Mouse (Mus musculus): ENCODE results near the gene Kcnmb1. TPM values are rescaled to one million over a fixed set of nuclear protein-coding genes. Genes with fewer than 3 reads are reported as not detected.

The Kcnmb1 gene
- total RNA-seq, 2 experiments from 2014 or later, result 0.86 to 1.0 TPM

GRCm38 (mm10) chr11:33944786-33945328 is 18.0 kb upstream of the Kcnmb1 start:
- no peak for DNase-seq

DNA sequence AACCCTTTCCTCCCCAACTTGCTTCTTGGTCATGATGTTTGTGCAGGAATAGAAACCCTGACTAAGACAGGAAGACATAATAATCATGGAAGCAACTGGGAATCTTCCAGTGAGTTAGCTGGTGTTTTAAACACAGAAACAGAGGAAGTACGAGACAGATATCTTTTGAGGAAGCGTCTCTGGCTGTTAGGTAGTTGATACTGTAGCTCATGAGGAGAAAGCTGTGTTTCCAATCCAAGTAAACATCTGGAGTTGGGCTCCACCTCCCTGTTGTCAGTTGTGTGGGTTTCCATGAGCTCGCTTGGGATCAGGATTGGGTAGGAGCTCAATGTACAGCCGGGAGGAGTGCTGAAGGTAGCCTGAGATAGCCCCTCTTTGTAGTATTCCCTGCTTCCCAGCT is 16.3 kb upstream of the Kcnmb1 start:
- DNase-seq, result no peak

DNA sequence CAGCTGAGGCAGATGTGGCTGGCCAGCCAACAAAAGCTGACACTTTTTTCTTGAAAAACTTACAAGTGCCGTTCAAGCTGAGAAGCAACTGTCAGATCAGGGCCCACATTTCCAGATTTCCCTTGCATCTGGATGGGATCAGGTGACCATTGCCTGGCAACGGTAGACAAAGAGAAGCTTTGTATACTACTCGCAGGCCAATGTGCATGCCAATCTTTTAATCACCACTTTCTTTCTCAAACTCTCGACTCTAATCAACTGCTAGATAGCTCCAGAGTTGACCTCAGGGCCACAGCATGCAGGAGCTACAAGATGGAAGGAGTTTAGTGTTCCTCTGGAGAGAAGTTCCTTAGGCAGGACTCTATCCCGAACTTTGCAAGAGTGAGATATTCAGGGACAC is 11.7 kb upstream of the Kcnmb1 start:
- DNase-seq, result no peak

DNA sequence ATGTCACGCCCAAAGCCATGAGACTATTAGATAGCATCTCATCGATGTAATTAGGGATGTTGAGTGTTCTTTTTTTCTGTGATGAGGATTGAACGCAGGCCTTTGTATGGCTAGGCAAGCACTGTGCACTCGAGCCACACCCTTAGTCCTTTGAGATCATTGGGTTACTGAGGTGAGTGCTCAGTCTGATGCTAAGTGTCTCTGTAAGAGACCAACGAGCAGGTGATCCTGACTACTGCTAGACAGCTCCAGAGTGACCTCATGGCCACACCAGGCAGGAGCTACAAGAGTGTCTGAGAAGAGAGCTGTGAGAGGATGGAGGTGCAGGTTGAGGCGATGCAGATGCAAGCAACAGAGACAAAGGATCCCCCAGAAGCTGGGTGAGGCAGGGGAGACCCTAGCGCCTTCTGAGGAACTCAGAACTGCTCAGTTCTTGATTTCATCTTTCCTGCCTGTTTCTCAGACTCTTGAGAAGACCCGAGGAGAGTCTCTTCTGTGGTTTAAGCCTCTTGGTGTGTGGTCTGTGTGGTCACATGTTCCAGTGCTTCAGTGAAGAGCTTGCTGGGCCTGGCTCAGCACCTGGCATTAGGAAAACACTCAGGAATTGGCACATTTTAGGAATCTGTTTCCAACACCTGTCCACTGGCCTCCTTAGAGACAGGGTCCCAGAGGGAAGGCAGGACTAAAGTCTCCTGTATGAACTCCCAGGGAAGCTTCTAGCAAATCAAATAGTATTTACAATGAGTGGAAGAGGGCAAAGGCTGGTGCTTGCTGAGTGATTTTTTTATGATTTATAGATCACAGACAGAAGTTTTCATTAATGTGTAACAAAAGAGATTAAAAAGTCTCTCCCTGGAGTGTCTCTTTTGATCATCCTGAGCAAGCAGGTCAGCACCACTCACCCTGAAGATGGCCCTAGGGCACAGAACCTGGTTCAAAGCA is 10.9 kb upstream of the Kcnmb1 start:
- no peak for DNase-seq

DNA sequence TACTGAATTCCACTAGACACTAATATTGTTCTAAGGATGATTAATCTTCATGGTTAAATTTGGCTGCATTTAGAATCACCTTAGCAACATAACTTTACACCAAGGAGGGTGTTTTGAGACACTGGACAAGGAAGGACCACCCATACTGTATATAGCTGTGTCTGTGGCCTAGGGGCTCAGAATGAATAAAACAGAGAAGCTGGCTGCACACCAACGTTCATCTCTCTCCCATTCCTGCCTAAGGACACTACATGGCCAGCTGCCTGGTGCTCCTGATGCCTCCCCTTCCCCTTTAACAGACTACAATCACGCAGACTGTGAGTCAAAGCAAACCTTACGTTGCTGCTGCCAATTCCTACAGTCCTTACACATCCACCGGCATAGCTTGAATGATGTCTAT is 6.8 kb upstream of the Kcnmb1 start:
- no peak for DNase-seq

DNA sequence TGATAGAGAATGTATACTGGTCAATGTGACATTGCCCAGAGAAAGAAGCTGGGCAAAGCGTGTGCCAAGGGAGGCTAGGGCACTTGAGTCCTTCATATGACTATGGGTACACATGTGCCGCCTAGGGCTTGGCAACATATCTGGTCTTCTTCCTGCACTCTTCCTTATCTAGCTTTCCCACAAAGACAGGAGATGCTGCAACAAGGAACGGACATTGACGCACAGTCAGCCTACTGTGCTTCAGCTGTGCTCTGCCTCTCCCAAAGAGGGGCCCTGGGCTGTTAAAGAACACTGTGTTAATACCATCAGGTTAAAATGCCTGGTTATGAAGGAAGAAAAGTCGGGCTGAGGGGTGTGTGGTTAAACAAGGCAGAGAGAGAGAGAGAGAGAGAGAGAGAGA is 6.2 kb upstream of the Kcnmb1 start:
- DNase-seq, result no peak

- no peak for DNase-seq
Observed at GRCm38 (mm10) chr11:33957595-33957994, 5.2 kb upstream of the Kcnmb1 start.

DNA sequence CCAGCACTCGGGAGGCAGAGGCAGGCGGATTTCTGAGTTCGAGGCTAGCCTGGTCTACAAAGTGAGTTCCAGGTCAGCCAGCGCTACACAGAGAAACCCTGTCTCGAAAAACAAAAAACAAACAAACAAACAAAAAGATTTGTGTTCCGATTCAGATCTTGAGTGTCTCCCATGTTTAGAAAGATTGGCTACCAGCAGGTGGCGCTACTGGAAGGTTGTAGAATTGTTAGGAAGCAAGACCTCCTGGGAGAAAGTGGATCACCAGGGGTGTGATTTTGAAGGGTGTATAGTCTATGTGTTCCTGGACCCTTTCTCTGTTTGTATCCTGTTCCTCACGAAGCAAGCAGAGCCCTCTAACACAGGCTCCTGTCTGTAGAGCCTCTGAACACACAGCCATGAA is 4.1 kb upstream of the Kcnmb1 start:
- DNase-seq, result peak; percentile 55

DNA sequence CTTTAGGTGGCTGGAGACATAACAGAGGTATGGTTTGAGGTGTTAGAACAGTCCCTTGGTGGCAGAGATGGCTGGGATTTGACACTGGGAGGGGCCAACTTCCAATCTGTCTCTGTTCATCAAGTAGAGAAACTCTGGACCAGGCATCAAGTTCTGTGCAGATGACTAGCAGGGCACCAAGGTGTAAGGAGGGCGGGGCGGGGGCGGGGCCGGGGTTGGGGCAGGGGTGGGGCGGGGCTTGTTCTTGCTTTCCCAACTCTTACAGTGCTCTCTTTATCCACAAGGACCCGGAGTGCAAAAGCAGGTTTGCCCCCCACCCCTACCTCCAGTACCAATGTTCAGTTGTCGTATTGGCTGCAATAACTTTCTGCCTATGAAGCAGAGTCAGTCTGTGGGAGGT is 635 bp upstream of the Kcnmb1 start:
- no peak for DNase-seq

DNA sequence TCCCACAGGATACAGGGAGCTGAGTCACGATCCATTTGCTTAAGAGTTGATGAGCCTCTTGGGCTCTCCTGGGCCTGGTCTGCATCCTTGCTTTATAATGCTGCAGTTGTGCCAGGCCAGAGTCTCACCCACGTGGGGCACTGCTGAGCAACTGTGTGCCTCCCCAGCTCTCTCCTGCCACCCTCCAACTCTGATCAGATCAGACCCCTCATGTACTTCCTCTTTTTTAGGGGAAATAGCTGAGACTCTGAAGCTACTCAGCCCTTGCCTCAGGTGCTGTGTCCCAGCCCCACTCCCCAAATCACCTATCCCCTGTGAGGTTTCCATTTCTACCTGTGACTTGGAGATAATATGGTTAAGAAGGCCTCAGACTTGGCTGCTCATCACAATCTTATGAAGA is 2.6 kb downstream of the Kcnmb1 start:
- DNase-seq, result no peak

DNA sequence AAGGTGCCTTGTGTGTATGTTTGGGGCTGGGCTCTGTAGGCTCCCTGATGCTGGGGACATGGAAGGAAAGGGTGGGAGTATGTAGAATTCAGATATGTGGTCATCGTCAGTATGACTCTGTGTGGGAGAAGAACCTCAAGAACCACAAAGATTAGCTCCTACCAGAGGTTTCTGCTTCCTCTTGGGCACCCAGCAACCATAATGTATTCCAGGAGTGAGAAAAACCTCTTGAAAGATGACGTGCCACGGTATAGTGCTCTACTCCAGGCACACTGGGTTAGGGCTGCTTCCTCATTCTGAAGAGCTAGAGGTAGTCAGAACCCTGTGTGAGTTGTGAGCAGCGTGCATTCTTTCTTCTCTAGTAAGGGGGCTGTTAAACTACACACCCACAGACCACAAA is 4.9 kb downstream of the Kcnmb1 start:
- no peak for DNase-seq

DNA sequence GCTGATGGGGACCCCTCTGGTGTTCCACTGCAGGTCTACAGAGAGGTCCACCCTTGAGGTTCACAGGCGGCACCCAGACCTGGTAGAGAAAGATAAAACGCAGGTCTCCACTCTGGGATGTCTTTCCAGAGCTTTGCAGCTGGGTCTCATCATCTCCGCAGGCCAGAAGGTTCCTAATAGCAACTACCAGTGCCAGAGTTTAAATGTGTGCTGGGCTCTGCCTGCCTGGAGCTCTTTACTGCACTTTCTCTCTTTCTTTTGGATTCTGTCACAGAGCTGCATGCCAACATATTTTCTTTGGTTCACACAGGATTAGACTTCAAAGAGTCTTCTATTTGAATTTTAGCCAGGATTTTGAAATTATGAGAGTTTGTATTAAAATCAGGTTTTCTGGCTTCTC is 6.4 kb downstream of the Kcnmb1 start:
- DNase-seq, result no peak

DNA sequence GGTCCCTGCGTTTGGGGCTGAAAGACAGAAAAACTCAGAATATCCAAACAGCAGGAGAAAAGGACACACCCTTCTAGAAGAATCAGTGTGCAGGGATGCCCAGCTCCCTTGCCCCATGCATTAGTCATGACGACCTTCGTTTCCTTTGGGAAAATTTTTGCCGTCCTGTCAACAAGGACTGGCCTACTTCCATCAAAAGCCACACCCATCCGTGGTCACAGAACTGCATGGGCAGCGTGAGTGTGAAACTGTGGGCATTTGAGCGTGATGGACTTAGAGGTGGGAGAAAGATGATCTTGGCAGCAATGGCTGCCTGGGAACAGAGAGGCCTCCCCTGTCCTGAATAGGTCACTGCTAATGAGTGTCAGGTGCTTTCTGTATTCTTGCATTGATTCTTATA is 9.3 kb downstream of the Kcnmb1 start:
- no peak for DNase-seq

- DNase-seq, result no peak
Observed at GRCm38 (mm10) chr11:33974341-33975040, 11.7 kb downstream of the Kcnmb1 start.

DNA sequence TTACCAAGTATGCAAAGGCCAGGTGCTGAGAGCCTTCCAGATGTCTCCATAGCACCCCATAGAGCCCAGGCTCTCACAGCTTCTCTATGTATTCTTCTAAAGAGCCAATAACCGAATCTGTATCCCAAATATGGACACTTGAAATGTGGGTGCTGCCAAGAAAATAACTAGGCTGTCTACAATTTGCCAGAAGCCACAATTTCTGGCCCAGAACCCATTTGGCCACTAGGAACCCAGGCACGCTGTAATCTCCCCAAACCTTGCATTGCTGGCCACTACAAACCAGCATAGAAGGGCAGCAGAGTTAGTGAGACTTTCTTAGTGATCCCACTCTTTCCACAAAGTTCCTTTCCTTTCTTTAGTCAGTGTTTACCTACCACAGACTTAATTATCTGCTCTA is 12.3 kb downstream of the Kcnmb1 start:
- DNase-seq, result no peak

- DNase-seq, result no peak
Observed at GRCm38 (mm10) chr11:33980146-33980545, 17.3 kb downstream of the Kcnmb1 start.

DNA sequence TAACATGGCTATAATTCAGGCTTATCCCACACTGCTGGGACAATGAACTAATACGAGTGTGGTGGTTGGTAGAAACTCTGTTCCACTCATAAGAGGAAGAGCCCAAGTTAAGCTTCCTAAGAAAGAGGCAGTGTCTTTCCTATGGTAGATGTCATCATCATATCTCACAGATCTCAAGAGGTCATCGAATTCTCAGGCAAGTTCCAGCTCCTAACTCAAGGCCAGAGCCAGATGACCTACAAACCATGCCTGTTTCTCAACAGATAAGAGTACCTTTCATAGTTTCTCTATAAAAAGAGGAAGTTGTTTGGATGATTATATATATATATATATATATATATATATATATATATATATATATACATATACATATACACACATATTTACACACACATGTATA is 23.7 kb downstream of the Kcnmb1 start:
- no peak for DNase-seq

DNA sequence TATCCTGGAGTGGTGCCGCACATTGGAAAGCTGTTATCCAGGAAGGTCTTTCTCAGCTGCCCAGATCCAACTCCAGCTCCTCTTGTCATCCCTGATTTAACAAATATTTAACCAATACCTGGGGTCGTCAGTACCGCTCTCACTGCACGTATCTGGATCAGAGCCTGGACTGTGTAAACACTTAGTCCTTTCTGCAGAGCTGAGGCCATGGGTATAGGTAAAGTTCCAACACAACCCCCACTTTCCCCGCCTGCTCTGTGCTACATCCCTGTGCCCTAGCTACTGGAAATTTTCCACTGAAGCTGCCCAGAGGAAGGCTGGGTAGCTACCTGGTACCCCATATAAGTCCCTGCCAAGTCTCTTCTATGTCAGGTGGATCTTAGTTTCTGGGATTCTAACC is 27.2 kb downstream of the Kcnmb1 start:
- no peak for DNase-seq

DNA sequence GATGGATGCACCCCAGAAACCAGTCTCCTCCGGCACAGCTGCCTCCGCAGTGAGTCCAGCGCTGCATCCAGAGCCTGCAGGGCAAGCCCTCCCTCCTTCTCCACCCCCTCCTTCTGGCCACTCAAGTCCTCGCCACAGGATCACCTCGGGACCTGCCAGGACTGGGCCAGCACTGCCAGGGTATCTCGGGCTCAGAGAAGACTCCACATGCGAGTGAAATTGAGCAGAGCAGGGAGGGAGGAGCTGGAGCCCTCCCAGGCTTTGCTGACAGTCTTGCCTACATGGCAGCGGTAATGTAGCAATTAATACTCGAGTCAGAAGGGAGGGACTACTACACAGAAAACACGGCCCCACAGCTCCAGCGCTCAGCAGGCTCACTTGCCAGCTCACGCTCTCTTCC is 30.1 kb downstream of the Kcnmb1 start, which contains the start of gene Kcnip1:
Gene Kcnip1 (minus strand): TSS at position 215 of the 400 bp plus-strand sequence.
- no peak for DNase-seq

DNA sequence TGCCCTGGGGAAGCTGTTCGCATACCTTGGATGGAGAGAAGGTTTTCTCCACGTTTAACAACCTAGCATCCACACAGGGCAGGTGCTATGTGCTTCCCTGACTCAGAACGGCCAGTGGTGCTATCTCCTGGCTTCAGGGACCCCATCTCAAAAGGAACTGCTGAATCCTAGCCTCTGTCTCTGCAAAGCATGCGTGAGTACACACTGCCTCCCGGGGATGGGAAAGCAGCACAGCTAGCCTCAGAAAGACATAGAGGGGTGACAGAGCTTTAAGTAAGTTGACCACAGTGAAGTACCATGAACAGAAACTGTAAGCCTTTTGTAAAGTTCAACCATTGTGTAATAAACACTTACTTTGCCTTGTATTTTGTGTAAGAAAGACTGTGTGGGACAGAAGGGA is 30.7 kb downstream of the Kcnmb1 start:
- no peak for DNase-seq

DNA sequence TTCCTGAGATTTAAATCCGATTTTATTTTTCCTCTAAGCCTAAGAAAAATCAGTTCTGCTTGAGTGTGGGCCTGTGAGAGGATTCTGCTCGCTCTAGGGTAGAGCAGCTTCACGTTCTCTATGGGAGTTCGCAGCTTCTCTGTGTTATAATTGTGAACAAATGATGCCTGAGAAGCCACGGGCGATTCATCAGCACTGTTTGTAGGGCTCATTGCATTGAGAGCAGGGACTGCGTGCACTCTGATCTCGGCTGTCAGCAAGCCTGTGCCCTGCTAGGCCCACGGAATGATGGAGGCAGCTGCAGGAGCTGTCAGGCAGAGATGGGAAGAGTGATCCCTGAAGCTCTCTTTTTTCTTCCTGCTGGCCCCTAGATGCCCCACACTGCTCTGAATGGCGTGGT is 35.4 kb downstream of the Kcnmb1 start:
- DNase-seq, result no peak

GRCm38 (mm10) chr11:34000416-34000815 is 37.6 kb downstream of the Kcnmb1 start:
- DNase-seq, result no peak

- peak; percentile 73 for DNase-seq
Observed at GRCm38 (mm10) chr11:34001938-34002592, 39.3 kb downstream of the Kcnmb1 start.

All from heart, postnatal 4 days (tissue).